Mouse (Mus musculus) limb, embryonic 13.5 days (tissue): ENCODE measurements around the gene Spata32. TPM values are rescaled to one million over a fixed set of nuclear protein-coding genes. Genes with fewer than 3 reads are reported as not detected.
A peak's percentile ranks its signal among the peaks of the same experiment; 100 is the strongest.
"Not testable (repeated sequence)": the region's sequence is repeated elsewhere in the genome, so short reads cannot be mapped to it uniquely, and the experiment has no call there.

Experiments used
- ATAC-seq: fragments of 200-750 bp; cut with Nextera tagmentation; 2 replicates; pipeline ENCODE4 v1.8.0; 2017; ENCODE audit warnings: low read depth, moderate number of reproducible peaks, moderate TSS enrichment; ENCODE audit not compliant: low FRiP score
- H3K27ac ChIP-seq: fragments of 300-500 bp; sonication (generic); 2 replicates; pipeline ENCODE4 v1.5.1; 2015; ENCODE audit warnings: inconsistent platforms, mild to moderate bottlenecking, moderate library complexity
- H3K27me3 ChIP-seq: fragments of 300-500 bp; sonication (generic); 2 replicates; pipeline ENCODE4 v1.6.1; 2015; ENCODE audit warnings: mild to moderate bottlenecking, inconsistent platforms
- H3K36me3 ChIP-seq: fragments of 300-500 bp; sonication (generic); 2 replicates; pipeline ENCODE4 v1.6.1; 2015; ENCODE audit warnings: inconsistent platforms, mild to moderate bottlenecking, moderate library complexity
- H3K4me1 ChIP-seq: fragments of 300-500 bp; sonication (generic); 2 replicates; pipeline ENCODE4 v1.6.1; 2015; ENCODE audit warnings: inconsistent platforms
- H3K4me2 ChIP-seq: fragments of 300-500 bp; sonication (generic); replicated peaks from 2 replicates; pipeline ENCODE4 v1.6.1; 2015; ENCODE audit warnings: inconsistent platforms, mild to moderate bottlenecking, moderate library complexity
- H3K4me3 ChIP-seq: fragments of 300-500 bp; sonication (generic); 2 replicates; pipeline ENCODE4 v1.5.1; 2015; ENCODE audit warnings: moderate library complexity, mild to moderate bottlenecking, inconsistent platforms
- H3K9ac ChIP-seq: fragments of 300-500 bp; sonication (generic); 2 replicates; pipeline ENCODE4 v1.6.1; 2015; ENCODE audit warnings: mild to moderate bottlenecking, inconsistent platforms
- H3K9me3 ChIP-seq: fragments of 300-500 bp; sonication (generic); 2 replicates; pipeline ENCODE4 v1.6.1; 2016; ENCODE audit warnings: inconsistent platforms
- WGBS: fragments of 180-500 bp; shearing (Covaris S2); methylation state at CpG from one replicate; pipeline ENCODE4 v1.1.7; 2015; 5-methylcytosine and 5-hydroxymethylcytosine counted together
- polyA plus RNA-seq: library from polyadenylated mRNA; unstranded; fragments of >200 nt; fragmentation: Nextera tagmentation; extraction: Ambion mirVana; gene quantifications from 2 replicates; pipeline ENCODE4 v1.2.1, GENCODE M21; 2015

Gene Spata32
- polyA plus RNA-seq, 1 experiment from 2014 or later, result not detected

DNA sequence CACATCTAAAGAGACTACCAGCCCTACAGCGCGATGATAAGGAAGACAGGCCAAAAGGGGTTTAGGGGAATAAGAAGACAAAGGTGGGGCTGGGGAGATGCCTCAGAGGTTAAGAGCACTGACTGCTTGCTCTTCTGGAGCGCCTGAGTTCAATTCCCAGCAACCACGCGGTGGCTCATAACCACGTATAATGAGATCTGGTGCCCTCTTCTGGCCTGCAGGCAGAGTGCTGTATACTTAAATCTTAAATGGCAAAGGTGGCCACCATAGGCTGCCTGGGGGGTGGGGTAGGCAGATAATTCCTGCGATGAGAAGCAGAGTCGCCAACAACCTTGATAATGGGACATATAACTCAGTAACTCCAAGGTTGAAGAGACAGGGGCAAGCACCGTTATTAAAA, 19.5 kb upstream of the Spata32 start:
- Histone ChIP-seq H3K4me3 (no peak overlapping the region), H3K4me1 (peaks cover 27% of the 10 kb centered on the region), H3K36me3 (peaks cover 34% of the 10 kb centered on the region), H3K9ac (no peak overlapping the region), H3K4me2 (no peak overlapping the region), H3K9me3 (no peaks in the 10 kb centered on the region), H3K27ac (no peak overlapping the region), H3K27me3 (no peaks in the 10 kb centered on the region)
- ATAC-seq, result no peak
- 72% methylated on average over 9 of the region's 9 CpGs for WGBS

DNA sequence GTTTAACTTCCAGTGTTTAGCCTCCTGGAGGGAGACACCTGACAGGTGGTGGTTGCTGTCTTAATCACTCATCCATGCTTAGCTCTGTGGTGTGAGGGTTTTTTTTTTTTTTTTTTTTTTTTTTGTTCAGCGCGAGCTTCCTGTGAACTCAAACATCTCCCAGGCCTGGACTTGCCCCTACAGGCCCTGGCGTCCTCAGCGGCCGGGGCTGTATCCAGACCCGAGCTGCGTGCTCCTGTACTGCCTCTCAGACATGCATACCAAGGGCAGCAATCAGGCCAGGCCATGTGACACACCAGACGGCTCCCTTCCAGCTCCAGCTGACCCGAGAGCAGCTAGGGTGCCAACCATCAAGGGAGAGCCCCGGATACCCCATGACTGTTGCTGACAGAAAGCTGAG, 18.7 kb upstream of the Spata32 start:
- H3K36me3 ChIP-seq, result peaks cover 34% of the 10 kb centered on the region

DNA sequence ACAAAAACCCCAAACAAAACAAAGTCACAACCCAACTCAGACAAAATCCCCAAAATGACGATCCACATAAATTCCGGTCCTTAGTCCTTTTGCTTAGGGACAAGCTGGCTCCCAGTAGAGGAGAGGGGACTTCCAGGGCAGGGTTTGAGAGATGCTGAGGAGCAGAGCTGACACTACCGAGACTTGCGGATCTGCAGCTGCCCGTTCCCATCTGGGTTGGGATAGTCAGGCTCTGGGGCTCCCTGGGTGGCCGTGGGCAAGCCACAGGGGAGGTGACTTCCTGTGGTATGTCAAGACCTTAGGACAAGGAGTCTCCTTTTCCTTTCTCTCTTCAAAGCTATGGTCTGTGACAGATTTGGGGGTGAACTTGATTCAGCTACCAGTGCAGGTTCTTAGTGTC, 18.2 kb upstream of the Spata32 start:
- Histone ChIP-seq H3K27ac (no peak overlapping the region; the same call in 1 of the 2 replicates), H3K36me3 (peaks cover 38% of the 10 kb centered on the region), H3K4me1 (peaks cover 23% of the 10 kb centered on the region), H3K27me3 (no peaks in the 10 kb centered on the region), H3K4me2 (no peak overlapping the region), H3K9me3 (no peaks in the 10 kb centered on the region), H3K9ac (no peak overlapping the region), H3K4me3 (no peak overlapping the region)
- WGBS, result 72% methylated on average over 6 of the region's 6 CpGs
- no peak for ATAC-seq

More for the DNA sequence above, 18.7 kb upstream of the Spata32 start:
- Histone ChIP-seq H3K27ac (no peak overlapping the region), H3K9ac (no peak overlapping the region), H3K4me2 (no peak overlapping the region), H3K27me3 (no peaks in the 10 kb centered on the region), H3K4me1 (peaks cover 27% of the 10 kb centered on the region), H3K9me3 (no peaks in the 10 kb centered on the region), H3K4me3 (no peak overlapping the region)
- no peak for ATAC-seq
- WGBS, result 76% methylated on average over 10 of the region's 10 CpGs

DNA sequence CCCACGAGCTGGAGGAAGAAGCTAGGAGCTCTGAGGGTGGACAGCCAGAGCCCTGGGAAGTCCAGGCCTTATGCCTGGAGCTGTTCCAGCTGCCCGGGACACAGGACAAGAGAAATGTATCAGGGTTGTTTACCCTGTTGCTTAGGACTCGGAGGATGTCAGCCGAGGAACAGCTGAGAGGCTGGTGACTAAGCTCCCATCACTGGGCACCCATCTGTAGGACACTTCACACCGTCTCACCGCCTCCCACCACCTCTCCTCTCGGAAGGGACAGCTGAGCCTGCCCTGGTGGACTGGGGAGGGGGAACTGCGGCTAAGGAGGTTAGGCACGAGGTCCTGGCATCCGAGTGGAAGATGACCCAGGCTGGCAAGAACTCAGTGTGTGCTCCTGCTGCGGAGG, 17.5 kb upstream of the Spata32 start:
- 72% methylated on average over 11 of the region's 11 CpGs for WGBS
- Histone ChIP-seq H3K4me2 (no peak overlapping the region), H3K27me3 (no peaks in the 10 kb centered on the region), H3K36me3 (peaks cover 45% of the 10 kb centered on the region), H3K9ac (no peak overlapping the region), H3K4me1 (peaks cover 21% of the 10 kb centered on the region), H3K4me3 (no peak overlapping the region), H3K27ac (peak overlapping the region; percentile 28; the same call in 1 of the 2 replicates), H3K9me3 (no peaks in the 10 kb centered on the region)
- ATAC-seq, result 0 out of 2 replicates have a peak, but pooled peaks have one; percentile 30

DNA sequence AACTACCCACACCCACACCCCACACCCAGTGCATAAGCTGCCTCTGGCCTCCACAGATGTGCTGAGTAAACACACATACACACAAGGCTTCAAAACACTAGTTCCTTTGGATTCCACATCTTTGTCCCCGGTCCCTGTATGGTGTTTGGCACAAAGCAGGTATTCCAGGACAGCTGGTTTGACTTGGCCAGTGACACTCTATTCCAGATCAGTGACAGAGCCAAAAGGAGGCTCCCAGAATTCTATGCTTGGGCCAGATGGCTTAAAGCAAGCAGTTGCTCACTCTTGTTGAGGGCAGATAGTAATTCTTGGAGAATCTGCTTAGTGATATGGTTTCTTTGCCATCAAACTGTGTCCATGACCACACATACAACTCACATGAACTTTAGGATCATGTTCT, 16.2 kb upstream of the Spata32 start:
- Histone ChIP-seq H3K4me2 (no peak overlapping the region), H3K4me1 (0 out of 2 replicates have a peak, but pooled peaks cover 8% of the 10 kb centered on the region), H3K27me3 (no peaks in the 10 kb centered on the region), H3K27ac (no peak overlapping the region), H3K9ac (no peak overlapping the region), H3K9me3 (no peaks in the 10 kb centered on the region), H3K4me3 (no peak overlapping the region), H3K36me3 (peaks cover 50% of the 10 kb centered on the region)
- no peak for ATAC-seq
- 82% methylated on average over 1 of the region's 1 CpGs for WGBS

DNA sequence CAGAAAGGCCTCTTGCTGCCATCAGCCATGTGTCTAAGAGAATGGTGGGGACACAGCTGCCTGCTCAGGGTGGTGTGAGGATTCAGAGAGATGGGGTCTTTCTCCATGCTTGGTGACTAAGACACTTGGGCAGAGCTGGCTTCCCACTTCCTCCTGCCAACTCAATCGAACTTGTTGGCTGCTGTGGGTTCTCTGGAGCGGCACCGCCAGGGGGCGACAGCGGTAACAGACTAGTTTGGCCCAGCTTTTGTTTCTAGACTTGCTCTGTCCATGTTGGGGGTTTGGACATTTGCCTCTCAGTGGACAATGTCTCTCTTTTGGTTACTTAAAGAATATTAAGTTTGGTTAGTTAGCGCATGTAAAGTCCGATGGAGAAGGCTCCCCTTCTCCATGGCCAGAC, 14.7 kb upstream of the Spata32 start:
- WGBS, result 34% methylated on average over 7 of the region's 7 CpGs
- no peaks in the 10 kb centered on the region for H3K27me3 ChIP-seq
- H3K9me3 ChIP-seq, result no peaks in the 10 kb centered on the region

DNA sequence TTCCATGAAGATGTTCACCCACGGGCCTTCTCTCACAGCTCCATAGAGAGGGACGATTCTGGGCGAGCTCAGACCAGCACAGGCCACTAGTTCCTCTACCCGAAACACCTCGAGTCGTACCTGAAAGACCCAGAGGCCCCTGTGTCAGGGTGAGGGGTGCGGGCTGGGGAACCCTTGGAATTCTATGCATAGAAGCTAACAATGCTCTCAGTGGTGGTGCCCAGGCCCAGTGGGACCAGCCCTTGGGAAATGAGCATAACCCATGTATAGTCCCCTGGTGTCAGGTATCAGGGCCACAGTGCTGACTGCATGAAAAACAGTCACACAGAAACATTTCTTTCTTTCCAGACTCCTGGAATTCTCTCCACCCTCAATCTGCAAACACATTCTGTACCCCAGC, 13.1 kb upstream of the Spata32 start:
- Histone ChIP-seq H3K27me3 (no peaks in the 10 kb centered on the region), H3K27ac (no peak overlapping the region), H3K9ac (no peak overlapping the region; the same call in 1 of the 2 replicates), H3K4me2 (no peak overlapping the region), H3K4me3 (no peak overlapping the region), H3K9me3 (no peaks in the 10 kb centered on the region), H3K4me1 (0 out of 2 replicates have a peak, but pooled peaks cover 5% of the 10 kb centered on the region), H3K36me3 (peaks cover 51% of the 10 kb centered on the region)
- 88% methylated on average over 7 of the region's 7 CpGs for WGBS
- no peak for ATAC-seq

More for the DNA sequence above, 14.7 kb upstream of the Spata32 start:
- Histone ChIP-seq H3K36me3 (peaks cover 46% of the 10 kb centered on the region), H3K4me3 (no peak overlapping the region), H3K9ac (no peak overlapping the region), H3K4me2 (no peak overlapping the region), H3K27ac (no peak overlapping the region), H3K4me1 (0 out of 2 replicates have a peak, but pooled peaks cover 8% of the 10 kb centered on the region)
- no peak for ATAC-seq

DNA sequence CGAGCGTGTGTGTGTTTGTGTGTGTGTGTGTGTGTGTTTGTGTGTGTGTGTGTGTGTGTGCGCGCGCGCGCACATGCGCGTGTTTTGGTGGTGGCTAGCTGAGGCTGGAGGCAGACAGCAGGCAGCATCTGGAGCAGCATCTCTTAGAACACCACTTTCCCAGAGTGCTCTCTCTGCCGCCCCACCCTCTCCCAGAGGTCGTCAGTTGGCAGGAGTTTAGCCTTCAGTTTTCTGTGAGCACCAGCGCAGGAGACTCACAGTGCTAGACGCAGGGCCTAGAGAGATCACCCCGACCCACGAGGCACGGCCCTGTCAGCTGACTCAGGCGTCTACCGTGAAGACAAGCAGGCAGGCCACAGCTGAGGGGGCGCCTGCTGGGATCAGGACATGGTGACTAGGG, 12.4 kb upstream of the Spata32 start:
- no peak overlapping the region for H3K4me3 ChIP-seq
- 0 out of 2 replicates have a peak, but pooled peaks cover 5% of the 10 kb centered on the region for H3K4me1 ChIP-seq
- H3K27ac ChIP-seq, result no peak overlapping the region
- ATAC-seq, result no peak
- no peaks in the 10 kb centered on the region for H3K27me3 ChIP-seq
- H3K36me3 ChIP-seq, result peaks cover 58% of the 10 kb centered on the region
- no peaks in the 10 kb centered on the region for H3K9me3 ChIP-seq
- no peak overlapping the region for H3K4me2 ChIP-seq
- H3K9ac ChIP-seq, result no peak overlapping the region; the same call in 1 of the 2 replicates
- WGBS, result 88% methylated on average over 19 of the region's 19 CpGs

DNA sequence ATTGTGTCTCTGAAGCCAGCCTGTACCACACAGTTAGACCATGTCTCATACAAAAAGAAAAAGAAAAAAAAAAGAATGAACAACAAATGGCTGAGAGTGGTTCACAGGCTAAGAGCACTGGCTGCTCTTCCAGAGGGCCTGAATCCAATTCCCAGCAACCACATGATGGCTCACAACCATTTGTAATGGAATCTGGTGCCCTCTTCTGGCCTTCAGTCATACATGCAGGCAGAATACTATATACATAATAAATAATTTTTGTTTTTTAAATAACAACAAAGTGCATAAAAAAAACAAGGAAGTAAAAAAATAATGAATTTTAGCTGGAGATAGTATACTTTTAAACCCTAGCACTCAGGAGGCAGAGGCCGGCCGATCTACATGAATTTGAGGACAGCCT, 11.4 kb upstream of the Spata32 start:
- peaks cover 11% of the 10 kb centered on the region; the same call in 1 of the 2 replicates for H3K4me1 ChIP-seq
- WGBS, result 97% methylated on average over 2 of the region's 2 CpGs
- H3K36me3 ChIP-seq, result peaks cover 69% of the 10 kb centered on the region
- no peak overlapping the region for H3K9ac ChIP-seq
- no peak overlapping the region for H3K4me2 ChIP-seq
- H3K4me3 ChIP-seq, result no peak overlapping the region
- no peak overlapping the region for H3K27ac ChIP-seq
- no peak for ATAC-seq
- H3K27me3 ChIP-seq, result no peaks in the 10 kb centered on the region
- H3K9me3 ChIP-seq, result no peaks in the 10 kb centered on the region

DNA sequence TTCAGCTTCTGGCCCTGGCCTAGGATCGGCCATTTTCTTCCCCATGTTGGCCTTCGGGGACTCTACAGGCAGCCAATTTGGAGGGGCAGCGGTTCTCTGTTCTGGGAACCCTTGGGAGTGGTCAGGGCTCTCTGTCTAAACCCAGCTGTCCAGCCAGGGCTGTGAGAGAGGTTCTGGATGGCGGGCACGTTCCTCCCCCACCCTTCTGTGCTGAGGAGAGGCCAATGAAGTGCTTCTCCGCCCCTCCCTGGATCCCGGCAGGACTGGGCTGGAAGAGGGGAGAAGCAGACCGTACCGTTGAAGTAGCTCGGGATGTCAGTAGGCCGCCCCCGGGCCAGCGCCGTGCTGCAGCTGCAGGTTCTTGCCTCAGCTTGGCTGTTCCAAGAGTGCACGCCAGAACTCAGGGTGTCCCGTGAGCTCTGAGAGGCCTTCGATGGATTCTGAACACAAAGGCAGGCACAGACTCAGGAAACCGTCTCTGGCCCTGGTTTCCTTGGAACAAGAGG, 5.8 kb upstream of the Spata32 start:
- Histone ChIP-seq H3K27ac (no peak overlapping the region), H3K36me3 (peaks cover 87% of the 10 kb centered on the region), H3K4me2 (no peak overlapping the region), H3K27me3 (peaks cover 6% of the 10 kb centered on the region; the same call in 1 of the 2 replicates), H3K9me3 (no peaks in the 10 kb centered on the region), H3K4me3 (no peak overlapping the region), H3K9ac (no peak overlapping the region), H3K4me1 (peaks cover 6% of the 10 kb centered on the region; the same call in 1 of the 2 replicates)
- WGBS, result 65% methylated on average over 18 of the region's 18 CpGs
- no peak for ATAC-seq

DNA sequence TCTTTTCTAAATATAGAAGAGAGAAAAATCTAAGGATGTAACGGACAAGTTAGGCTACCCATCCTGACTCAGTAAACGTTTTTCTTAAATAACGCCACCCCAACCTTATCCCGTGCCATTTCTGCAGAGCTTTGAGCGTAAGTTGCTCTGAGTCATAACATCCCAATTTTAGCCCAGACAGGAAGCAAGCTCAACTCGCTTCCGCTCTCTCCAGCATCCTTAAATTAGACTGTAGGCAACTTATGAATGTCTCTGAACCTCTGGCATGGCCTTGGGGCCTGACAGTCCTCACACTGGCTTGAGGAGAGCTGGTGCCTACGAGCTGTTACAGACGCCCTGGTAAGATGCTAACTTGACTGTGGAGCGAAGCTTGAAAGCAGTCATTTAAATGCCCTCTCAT, 5.2 kb upstream of the Spata32 start:
- H3K36me3 ChIP-seq, result peaks cover 81% of the 10 kb centered on the region
- WGBS, result 87% methylated on average over 10 of the region's 10 CpGs

DNA sequence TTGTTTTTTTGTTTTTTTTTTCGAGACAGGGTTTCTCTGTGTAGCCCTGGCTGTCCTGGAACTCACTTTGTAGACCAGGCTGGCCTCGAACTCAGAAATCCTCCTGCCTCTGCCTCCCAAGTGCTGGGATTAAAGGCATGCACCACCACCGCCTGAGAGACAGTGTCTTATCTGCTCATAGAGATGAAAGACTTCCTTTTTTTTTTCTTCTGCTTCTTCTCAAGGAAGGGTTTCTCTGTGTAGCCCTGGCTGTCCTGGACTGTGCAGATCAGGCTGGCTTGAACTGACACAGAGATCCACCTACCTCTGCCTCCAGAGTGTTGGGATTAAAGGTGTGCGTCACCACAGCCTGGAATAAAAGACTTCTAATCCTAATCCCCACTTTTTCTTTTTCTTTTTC, 4.5 kb upstream of the Spata32 start:
- not testable (repeated sequence) for H3K9ac ChIP-seq, H3K27me3 ChIP-seq, H3K4me2 ChIP-seq, ATAC-seq, H3K4me3 ChIP-seq, H3K27ac ChIP-seq, H3K9me3 ChIP-seq
- H3K4me1 ChIP-seq, result peaks cover 12% of the 10 kb centered on the region
- 85% methylated on average over 4 of the region's 4 CpGs for WGBS
- peaks cover 77% of the 10 kb centered on the region for H3K36me3 ChIP-seq

More for the DNA sequence above, 5.2 kb upstream of the Spata32 start:
- Histone ChIP-seq H3K9ac (no peak overlapping the region), H3K4me3 (no peak overlapping the region), H3K27ac (no peak overlapping the region), H3K9me3 (no peaks in the 10 kb centered on the region), H3K27me3 (peaks cover 6% of the 10 kb centered on the region; the same call in 1 of the 2 replicates), H3K4me1 (peaks cover 8% of the 10 kb centered on the region), H3K4me2 (no peak overlapping the region)
- ATAC-seq, result no peak

DNA sequence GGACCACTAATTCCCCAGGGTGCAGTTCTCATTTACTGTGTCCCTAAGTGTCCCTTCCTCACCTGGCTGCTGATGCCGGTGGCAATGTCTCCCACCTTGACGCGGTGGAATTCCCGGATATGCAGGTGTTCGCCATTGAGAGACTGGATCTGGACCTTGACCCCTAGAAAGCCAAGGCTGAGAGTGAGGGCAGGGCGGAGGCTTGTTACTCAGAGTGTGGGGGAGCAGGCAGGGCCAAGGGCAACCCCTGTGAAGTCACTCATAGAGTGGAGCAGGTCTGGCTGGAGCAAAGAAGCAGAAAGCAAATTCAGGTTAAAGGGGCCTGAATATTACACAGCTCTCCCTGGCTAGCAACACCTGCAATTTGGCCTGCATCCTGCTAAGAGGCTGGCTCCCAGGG, 3.2 kb upstream of the Spata32 start:
- no peaks in the 10 kb centered on the region for H3K9me3 ChIP-seq
- no peak overlapping the region for H3K27ac ChIP-seq
- H3K4me1 ChIP-seq, result peaks cover 12% of the 10 kb centered on the region
- 92% methylated on average over 6 of the region's 6 CpGs for WGBS
- no peak overlapping the region for H3K9ac ChIP-seq
- H3K4me2 ChIP-seq, result no peak overlapping the region
- H3K4me3 ChIP-seq, result no peak overlapping the region
- no peak for ATAC-seq
- H3K27me3 ChIP-seq, result peaks cover 17% of the 10 kb centered on the region
- H3K36me3 ChIP-seq, result peaks cover 64% of the 10 kb centered on the region
